Mouse (Mus musculus): ENCODE measurements around the gene Iqcd. TPM values are rescaled to one million over a fixed set of nuclear protein-coding genes. Genes with fewer than 3 reads are reported as not detected.

Iqcd gene
- polyA plus RNA-seq, 1 experiment, result 2.3 TPM

Other genes with a start within 250 kb of the Iqcd start
- not detected in 2 replicates for gene Lhx5, start 157.3 kb upstream of the Iqcd start, polyA plus RNA-seq (2012; rRNA removed)
- 6.5 and 13.1 TPM in 2 replicates for gene Sdsl, start 116.2 kb upstream of the Iqcd start, polyA plus RNA-seq (2012; rRNA removed)
- gene Sds, start 112.5 kb upstream of the Iqcd start, polyA plus RNA-seq (2012; rRNA removed), result 0.58 TPM in 1 of 2 replicates, not detected in the other
- 49.8 and 54.5 TPM in 2 replicates for gene Plbd2, start 85.4 kb upstream of the Iqcd start, polyA plus RNA-seq (2012; rRNA removed)
- 24.0 and 30.7 TPM in 2 replicates for gene Slc8b1, start 77.8 kb upstream of the Iqcd start, polyA plus RNA-seq (2012; rRNA removed)
- gene Tpcn1, start 343 bp upstream of the Iqcd start, polyA plus RNA-seq (2012; rRNA removed), result 68.0 and 79.0 TPM in 2 replicates
- 15.6 and 17.8 TPM in 2 replicates for gene Rita1, start 23.6 kb downstream of the Iqcd start, polyA plus RNA-seq (2012; rRNA removed)
- gene Ddx54, start 23.7 kb downstream of the Iqcd start, polyA plus RNA-seq (2012; rRNA removed), result 34.2 and 37.0 TPM in 2 replicates
- gene Cfap73, start 45.2 kb downstream of the Iqcd start, polyA plus RNA-seq (2012; rRNA removed), result 0.24 and 0.65 TPM in 2 replicates
- 0.57 and 0.95 TPM in 2 replicates for gene Rasal1, start 59.8 kb downstream of the Iqcd start, polyA plus RNA-seq (2012; rRNA removed)
- 6.1 and 7.0 TPM in 2 replicates for gene Dtx1, start 122.9 kb downstream of the Iqcd start, polyA plus RNA-seq (2012; rRNA removed)
- 3.4 and 5.4 TPM in 2 replicates for gene Oas2, start 160.8 kb downstream of the Iqcd start, polyA plus RNA-seq (2012; rRNA removed)
- 0.58 and 0.72 TPM in 2 replicates for gene Oas3, start 188.6 kb downstream of the Iqcd start, polyA plus RNA-seq (2012; rRNA removed)
- gene Oas1e, start 206.5 kb downstream of the Iqcd start, polyA plus RNA-seq (2012; rRNA removed), result not detected in 2 replicates
- 2.7 and 4.1 TPM in 2 replicates for gene Oas1c, start 223.5 kb downstream of the Iqcd start, polyA plus RNA-seq (2012; rRNA removed)